ENCODE assay signal across 22 mouse cellular contexts in the genomic region with DNA sequence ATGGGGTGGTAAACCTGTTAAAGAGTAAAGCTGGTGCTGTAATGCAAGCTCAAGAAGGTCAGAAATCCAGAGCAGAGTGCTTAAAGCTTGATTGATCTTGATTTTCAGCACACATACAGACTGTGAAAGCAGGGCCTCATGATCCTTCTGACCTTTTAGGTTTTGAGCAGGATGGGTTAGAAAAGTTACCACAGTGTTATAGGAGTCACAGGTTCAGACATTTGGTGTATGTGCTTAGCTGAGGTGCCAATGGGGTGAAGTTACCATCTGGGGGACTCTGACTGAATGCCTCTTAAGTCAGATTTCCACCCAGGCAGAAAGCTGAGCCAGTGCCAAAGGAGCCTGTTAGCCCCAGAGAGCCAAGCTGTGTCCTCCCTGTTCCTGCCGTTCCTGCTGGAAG.
DNase-seq lines count a peak whose midpoint lies in the region; ATAC-seq and TF ChIP-seq lines count a peak whose summit lies in the region.
"Had no signal": no experiment of that assay in that cellular context is flagged by ENCODE, and none has a peak within 500 bp of the region (broad histone marks: within the 10 kb centered on the region; RNA-seq: fewer than 3 reads in every experiment).

No protein-coding gene starts in this region.

- no peaks in the 10 kb centered on the region for H3K4me1 ChIP-seq in liver, embryonic 13.5 days (replicated peaks)
- no peaks in the 10 kb centered on the region for H3K4me1 ChIP-seq in liver, embryonic 12.5 days
- H3K4me1 ChIP-seq in liver, embryonic 14.5 days (replicated peaks; ENCODE audit: control insufficient read depth in 2 of 2, insufficient read depth in 2 of 2, low read length in 1 of 2), result no peaks in the 10 kb centered on the region
- no peaks in the 10 kb centered on the region for H3K4me1 ChIP-seq in liver, embryonic 11.5 days (replicated peaks; ENCODE audit: control insufficient read depth, insufficient read depth, low read length)
- H3K4me1 ChIP-seq in liver, embryonic 15.5 days (replicated peaks), result no peaks in the 10 kb centered on the region
- H3K4me1 ChIP-seq in liver, postnatal 0 days (ENCODE audit: insufficient read depth), result no peaks in the 10 kb centered on the region
- no peaks in the 10 kb centered on the region for H3K4me1 ChIP-seq in hindbrain, embryonic 14.5 days (replicated peaks; ENCODE audit: control insufficient read depth, insufficient read depth, low read length)

- no peaks in the 10 kb centered on the region for H3K27me3 ChIP-seq in liver, embryonic 13.5 days
- H3K27me3 ChIP-seq in liver, embryonic 12.5 days (replicated peaks), result no peaks in the 10 kb centered on the region
- H3K27me3 ChIP-seq in liver, embryonic 14.5 days (ENCODE audit: control insufficient read depth, insufficient read depth, low read length), result no peaks in the 10 kb centered on the region
- H3K27me3 ChIP-seq in liver, embryonic 11.5 days (replicated peaks; ENCODE audit: control insufficient read depth, insufficient read depth, low read length), result no peaks in the 10 kb centered on the region
- no peaks in the 10 kb centered on the region for H3K27me3 ChIP-seq in liver, embryonic 15.5 days
- H3K27me3 ChIP-seq in liver, postnatal 0 days (ENCODE audit: insufficient read depth, low read length), result no peaks in the 10 kb centered on the region
- H3K27me3 ChIP-seq in hindbrain, embryonic 14.5 days (ENCODE audit: control insufficient read depth, insufficient read depth, low read length), result no peaks in the 10 kb centered on the region
- H3K27me3 ChIP-seq: CH12.LX, Patski had no signal

- H3K9me3 ChIP-seq in liver, embryonic 13.5 days (replicated peaks), result 0 out of 2 replicates have a peak, but pooled peaks cover 2% of the 10 kb centered on the region
- no peaks in the 10 kb centered on the region for H3K9me3 ChIP-seq in liver, embryonic 12.5 days (replicated peaks)
- no peaks in the 10 kb centered on the region for H3K9me3 ChIP-seq in liver, embryonic 14.5 days (ENCODE audit: control insufficient read depth, low read length)
- no peaks in the 10 kb centered on the region; the same call in 1 of the 2 replicates for H3K9me3 ChIP-seq in liver, embryonic 11.5 days (ENCODE audit: control insufficient read depth, low read length)
- no peaks in the 10 kb centered on the region for H3K9me3 ChIP-seq in liver, embryonic 15.5 days (replicated peaks)
- no peaks in the 10 kb centered on the region for H3K9me3 ChIP-seq in liver, postnatal 0 days (ENCODE audit: low read length)
- H3K9me3 ChIP-seq in hindbrain, embryonic 14.5 days (ENCODE audit: control insufficient read depth, low read length), result peaks cover 34% of the 10 kb centered on the region

- 69% methylated on average over 1 of the region's 1 CpGs for WGBS in liver, embryonic 13.5 days (ENCODE audit: insufficient replicate concordance)
- 80% methylated on average over 1 of the region's 1 CpGs for WGBS in liver, embryonic 12.5 days (ENCODE audit: insufficient replicate concordance)
- WGBS in liver, embryonic 14.5 days (ENCODE audit: insufficient replicate concordance), result 79% methylated on average over 1 of the region's 1 CpGs
- 84% methylated on average over 1 of the region's 1 CpGs for WGBS in liver, embryonic 11.5 days
- WGBS in liver, embryonic 15.5 days (ENCODE audit: insufficient replicate concordance), result 66% methylated on average over 1 of the region's 1 CpGs
- WGBS in liver, postnatal 0 days (ENCODE audit: insufficient replicate concordance), result 59% methylated on average over 1 of the region's 1 CpGs
- WGBS in hindbrain, embryonic 14.5 days, result 94% methylated on average over 1 of the region's 1 CpGs

- TF ChIP-seq EP300 in liver, embryonic 14.5 days (IDR thresholded peaks at IDR 0.05; ENCODE audit: low read depth), result no peak
- no peak for TF ChIP-seq EP300 in liver, postnatal 0 days (IDR thresholded peaks at IDR 0.05; ENCODE audit: low read depth)

- no peak for TF ChIP-seq CTCF in liver, embryonic 14.5 days (IDR thresholded peaks at IDR 0.05; ENCODE audit: low read depth)
- TF ChIP-seq CTCF in liver, postnatal 0 days (IDR thresholded peaks at IDR 0.05; ENCODE audit: low read depth), result no peak

- H3K4me2 ChIP-seq in liver, embryonic 13.5 days, result no peak overlapping the region
- no peak overlapping the region for H3K4me2 ChIP-seq in liver, embryonic 12.5 days
- H3K4me2 ChIP-seq in liver, embryonic 14.5 days (ENCODE audit: low read depth), result no peak overlapping the region
- H3K4me2 ChIP-seq in liver, embryonic 11.5 days, result no peak overlapping the region
- no peak overlapping the region for H3K4me2 ChIP-seq in liver, embryonic 15.5 days
- H3K4me2 ChIP-seq in liver, postnatal 0 days (ENCODE audit: low read depth, low read length), result no peak overlapping the region
- H3K4me2 ChIP-seq in hindbrain, embryonic 14.5 days (replicated peaks), result no peak overlapping the region

- H3K4me3 ChIP-seq in liver, embryonic 13.5 days (replicated peaks), result no peak overlapping the region
- H3K4me3 ChIP-seq in liver, embryonic 12.5 days, result no peak overlapping the region
- no peak overlapping the region for H3K4me3 ChIP-seq in liver, embryonic 14.5 days (ENCODE audit: insufficient read depth in 1 of 2, low read depth in 2 of 2, low read length in 2 of 2)
- no peak overlapping the region for H3K4me3 ChIP-seq in liver, embryonic 11.5 days (ENCODE audit: low read depth, low read length)
- no peak overlapping the region for H3K4me3 ChIP-seq in liver, embryonic 15.5 days (replicated peaks)
- H3K4me3 ChIP-seq in liver, postnatal 0 days (ENCODE audit: low read depth, low read length), result no peak overlapping the region
- H3K4me3 ChIP-seq in hindbrain, embryonic 14.5 days (replicated peaks; ENCODE audit: low read length), result no peak overlapping the region

- DNase-seq in liver, embryonic 13.5 days, result no peak
- no peak for DNase-seq in liver, embryonic 14.5 days (ENCODE audit: low read depth in 3 of 3, low spot score in 3 of 3)
- no peak for DNase-seq in liver, embryonic 11.5 days (ENCODE audit: low spot score)
- DNase-seq in liver, result no peak
- no peak for DNase-seq in liver, postnatal 0 days
- DNase-seq in hindbrain, embryonic 14.5 days (ENCODE audit: low spot score), result no peak
- DNase-seq: adrenal gland, adult 2 months; adrenal gland, adult 8-10 months; adrenal gland, postnatal 10 days; adrenal gland, postnatal 14 days; adrenal gland, postnatal 25 days; adrenal gland, postnatal 36 days; B cell, adult 2 months; cerebellum, adult 11 months; cerebellum, adult 11-12 months had no signal

- no peak overlapping the region for H3K9ac ChIP-seq in liver, embryonic 13.5 days
- no peak overlapping the region for H3K9ac ChIP-seq in liver, embryonic 12.5 days
- H3K9ac ChIP-seq in liver, embryonic 14.5 days (replicated peaks), result no peak overlapping the region
- no peak overlapping the region for H3K9ac ChIP-seq in liver, embryonic 11.5 days (ENCODE audit: low read depth, low read length)
- no peak overlapping the region for H3K9ac ChIP-seq in liver, embryonic 15.5 days
- no peak overlapping the region for H3K9ac ChIP-seq in liver, postnatal 0 days (replicated peaks)
- no peak overlapping the region for H3K9ac ChIP-seq in hindbrain, embryonic 14.5 days

- H3K27ac ChIP-seq in liver, embryonic 13.5 days, result no peak overlapping the region
- H3K27ac ChIP-seq in liver, embryonic 12.5 days, result no peak overlapping the region
- no peak overlapping the region for H3K27ac ChIP-seq in liver, embryonic 14.5 days
- no peak overlapping the region for H3K27ac ChIP-seq in liver, embryonic 11.5 days (ENCODE audit: low read depth, low read length)
- H3K27ac ChIP-seq in liver, embryonic 15.5 days (replicated peaks), result no peak overlapping the region
- H3K27ac ChIP-seq in liver, postnatal 0 days (ENCODE audit: low read depth), result no peak overlapping the region
- H3K27ac ChIP-seq in hindbrain, embryonic 14.5 days, result no peak overlapping the region

- peak; percentile 44; the same call in 1 of the 2 replicates for ATAC-seq in liver, embryonic 13.5 days (ENCODE audit: low read depth)
- no peak for ATAC-seq in liver, embryonic 12.5 days
- ATAC-seq in liver, embryonic 14.5 days (ENCODE audit: insufficient read depth), result peak; percentile 59
- ATAC-seq in liver, embryonic 11.5 days (replicated peaks; ENCODE audit: low FRiP score), result no peak
- ATAC-seq in liver, embryonic 15.5 days (ENCODE audit: insufficient read depth), result peak; percentile 59
- peak; percentile 35; the same call in 1 of the 2 replicates for ATAC-seq in liver, postnatal 0 days
- ATAC-seq in hindbrain, embryonic 14.5 days (ENCODE audit: low FRiP score), result no peak
- ATAC-seq: activated CD4-positive, CD25-positive, alpha-beta regulatory T cell, adult 4 months; CD4-positive, CD25-positive, alpha-beta regulatory T cell, adult 4 months; Patski had no signal

- no peaks in the 10 kb centered on the region for H3K36me3 ChIP-seq in liver, embryonic 13.5 days
- H3K36me3 ChIP-seq in liver, embryonic 12.5 days, result no peaks in the 10 kb centered on the region
- H3K36me3 ChIP-seq in liver, embryonic 14.5 days (replicated peaks; ENCODE audit: control insufficient read depth, insufficient read depth, low read depth), result no peaks in the 10 kb centered on the region
- H3K36me3 ChIP-seq in liver, embryonic 11.5 days (ENCODE audit: control insufficient read depth, insufficient read depth, low read length), result no peaks in the 10 kb centered on the region
- no peaks in the 10 kb centered on the region for H3K36me3 ChIP-seq in liver, embryonic 15.5 days (replicated peaks)
- no peaks in the 10 kb centered on the region for H3K36me3 ChIP-seq in liver, postnatal 0 days (replicated peaks; ENCODE audit: insufficient read depth, low read length)
- no peaks in the 10 kb centered on the region for H3K36me3 ChIP-seq in hindbrain, embryonic 14.5 days (replicated peaks; ENCODE audit: control insufficient read depth, insufficient read depth)
- H3K36me3 ChIP-seq: G1E had no signal

Comparison
In these comparisons a context has a peak if more than half of its experiments do, and no peak if none do; other contexts are left out.
1. ATAC-seq: peak in liver, embryonic 13.5 days (single experiment), liver, embryonic 14.5 days (single experiment), liver, embryonic 15.5 days (single experiment) and liver, postnatal 0 days (single experiment); none in liver, embryonic 12.5 days (single experiment), liver, embryonic 11.5 days (single experiment) and hindbrain, embryonic 14.5 days (single experiment).